Mouse (Mus musculus): ENCODE results near the gene Ick. TPM values are rescaled to one million over a fixed set of nuclear protein-coding genes. Genes with fewer than 3 reads are reported as not detected.

The Ick gene
- total RNA-seq, 2 experiments from 2014 or later = 59.9 to 64.0 TPM

DNA sequence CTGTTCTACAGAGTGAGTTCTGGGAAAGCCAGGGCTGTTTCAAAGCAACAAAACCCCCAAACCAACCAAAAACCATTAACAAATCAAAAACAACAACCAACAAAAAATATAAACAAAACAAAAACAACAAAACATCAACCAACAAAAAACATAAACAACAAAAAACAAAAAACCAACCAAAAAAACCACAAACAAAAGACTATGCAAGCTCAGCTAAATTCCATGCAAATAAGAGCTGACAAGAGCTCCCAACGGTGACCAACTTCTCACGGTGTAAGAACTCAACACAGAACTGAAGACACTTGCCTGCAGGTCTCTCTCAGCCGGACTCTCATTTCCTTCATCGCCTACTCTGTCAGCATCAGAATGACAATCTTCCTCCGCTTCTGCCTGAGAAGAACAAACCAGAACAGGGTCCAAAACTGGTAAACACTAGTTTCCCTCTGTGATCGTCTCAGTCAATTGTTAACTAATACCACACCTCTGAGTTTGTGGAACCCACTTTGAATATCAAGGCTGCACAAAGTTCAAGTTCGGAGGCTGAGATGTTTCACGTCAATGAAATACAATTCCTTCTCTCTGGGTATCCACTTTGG is 4.9 kb upstream of the Ick start:
- no peak for DNase-seq

DNA sequence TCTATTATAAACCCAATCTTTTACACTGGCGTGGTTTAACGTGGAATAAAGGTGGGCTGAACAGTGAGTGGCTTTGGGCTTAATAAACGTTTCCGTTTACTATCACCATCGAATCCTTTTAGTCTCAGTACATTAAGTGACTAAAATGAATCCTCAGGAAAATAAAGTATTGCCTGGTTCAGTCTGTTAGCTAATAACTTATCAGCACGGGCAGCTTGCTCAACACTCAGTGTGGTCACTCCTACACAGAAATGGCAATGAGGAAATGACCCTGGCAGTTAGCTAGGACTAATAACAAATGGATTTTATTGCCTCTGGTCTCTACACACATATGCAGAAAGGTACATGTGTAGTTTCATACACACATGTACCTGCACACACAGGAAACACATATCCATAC is 4.0 kb upstream of the Ick start:
- no peak for DNase-seq
- intact Hi-C loops (cut with DNase I) = no loop called here

More for the DNA sequence above, 4.9 kb upstream of the Ick start:
- intact Hi-C loops (cut with DNase I) = no loop called here

DNA sequence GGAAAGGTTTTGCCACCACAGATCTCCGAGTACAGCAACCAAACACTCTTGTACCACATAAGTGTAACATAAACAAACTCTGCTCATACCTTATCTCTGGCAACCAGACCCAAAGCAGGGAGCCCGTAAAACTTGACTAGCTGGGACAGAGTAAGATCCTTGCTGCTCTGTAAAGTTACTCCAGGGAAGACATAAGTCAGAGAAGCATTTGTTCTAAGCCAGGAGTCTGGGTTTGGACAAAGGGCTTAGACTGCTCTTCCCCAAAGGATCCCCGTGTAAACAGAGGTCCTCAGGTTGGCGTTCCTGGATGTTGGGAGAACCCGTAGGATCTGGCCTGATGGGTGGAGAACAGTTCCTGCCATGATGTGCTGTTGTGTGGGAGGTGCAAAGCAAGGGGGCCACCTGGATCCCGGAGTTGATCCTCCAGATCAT is 3.5 kb upstream of the Ick start:
- intact Hi-C loops (cut with DNase I) = no loop called here
- no peak for DNase-seq

DNA sequence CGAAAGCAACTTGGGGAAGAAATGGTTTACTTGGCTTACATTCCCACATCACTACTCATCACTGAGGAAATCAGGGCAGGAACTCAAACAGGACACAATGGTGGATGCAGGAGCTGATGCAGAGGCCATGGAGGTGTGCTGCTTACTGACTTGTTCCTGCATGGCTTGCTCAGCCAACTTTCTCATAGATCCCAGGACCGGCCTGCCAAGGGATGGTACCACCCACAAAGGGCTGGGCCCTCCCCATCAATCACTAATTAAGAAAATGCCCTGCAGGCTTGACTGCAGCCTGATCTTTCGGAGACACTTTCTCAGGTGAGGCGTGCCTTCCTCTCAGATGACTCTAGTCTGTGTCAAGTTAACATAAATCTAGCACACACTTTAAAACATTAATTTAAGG is 2.2 kb upstream of the Ick start:
- DNase-seq = no peak
- intact Hi-C loops (cut with DNase I) = no loop called here

DNA sequence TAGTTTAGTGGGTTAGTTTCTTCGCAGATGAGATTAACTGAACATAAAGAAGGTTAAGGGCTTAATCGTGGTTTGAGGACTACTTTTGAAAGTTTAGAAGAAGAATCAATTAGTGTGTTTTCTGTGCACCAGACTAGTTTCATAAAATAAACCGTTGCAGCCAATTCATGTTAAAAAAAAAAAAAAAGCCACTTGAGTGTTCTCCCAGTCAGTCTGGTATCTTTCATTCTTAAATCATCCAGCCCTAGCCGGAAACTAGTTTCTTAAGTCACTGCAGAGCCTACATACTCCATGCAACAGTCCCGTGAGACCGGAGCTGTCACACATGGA is 1.4 kb upstream of the Ick start:
- no peak for DNase-seq
- intact Hi-C loops (cut with DNase I) = no loop called here

DNA sequence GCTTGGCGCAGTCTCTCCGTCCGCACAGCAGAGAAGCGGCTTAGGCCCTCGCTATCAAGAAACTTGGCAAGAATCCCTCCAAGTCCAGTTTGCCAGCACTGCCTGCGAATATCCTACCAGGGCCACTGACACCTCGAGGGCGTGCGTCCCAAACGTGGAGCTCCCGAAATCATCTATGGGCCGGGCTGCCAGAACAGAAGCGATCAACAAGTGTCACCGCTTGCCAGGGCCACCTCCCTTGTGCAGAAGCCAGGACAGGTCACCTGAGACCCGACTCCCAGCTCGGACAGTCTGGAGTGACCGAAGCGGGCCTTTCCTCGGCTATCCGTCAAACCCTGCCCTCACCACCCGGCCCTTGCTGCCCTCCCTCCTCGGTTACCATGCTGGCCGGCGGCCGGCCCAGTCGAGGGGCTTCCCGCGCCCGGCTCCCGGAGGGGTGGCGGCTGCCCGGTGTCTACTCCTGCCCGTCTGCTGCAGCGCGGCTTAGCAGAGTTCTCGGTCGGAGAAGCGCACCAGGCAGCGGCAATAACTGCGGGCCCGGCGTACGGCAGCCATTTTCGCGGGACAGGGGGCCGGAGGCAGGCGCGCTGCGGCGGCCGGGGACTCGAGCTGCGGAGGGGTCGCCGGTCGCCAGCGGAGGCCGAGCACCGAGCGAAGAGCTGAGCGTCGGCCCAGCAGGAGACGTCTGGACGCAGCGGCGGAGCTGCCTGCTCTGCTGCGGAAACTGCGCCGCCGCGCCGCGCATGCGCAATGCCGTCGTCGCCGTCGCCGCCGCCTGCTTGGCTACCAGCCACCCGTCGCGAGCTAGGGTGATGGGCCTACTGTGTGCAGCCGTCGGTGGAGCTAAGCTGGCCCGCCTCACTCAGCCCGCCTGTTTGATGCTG is 838 bp upstream of the Ick start:
- intact Hi-C loops (cut with DNase I) = no loop called here
- DNase-seq = peak; percentile 82

DNA sequence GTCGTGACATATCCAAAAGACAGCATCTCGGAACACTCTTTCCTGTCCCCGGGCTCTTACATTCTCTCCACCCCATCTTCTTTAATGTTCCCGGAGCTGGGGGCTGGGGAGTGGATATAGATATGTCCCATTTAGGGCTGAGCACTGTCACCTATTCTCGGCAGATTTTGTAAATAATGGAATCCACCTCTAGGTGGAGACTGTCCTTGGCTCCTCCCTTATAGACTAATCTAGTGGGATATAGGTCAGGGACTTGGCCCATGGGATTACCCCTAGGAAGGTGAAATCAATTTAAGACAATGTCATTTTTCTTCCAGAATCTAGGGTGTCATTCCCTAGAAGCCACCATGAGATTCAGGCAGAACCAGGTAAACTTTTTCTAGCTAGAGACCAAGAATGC is 664 bp downstream of the Ick start:
- no peak for DNase-seq
- intact Hi-C loops (cut with DNase I) = loop anchor here (10.0 kb wide), 1 partner anchor 55 kb away; no protein-coding TSS in a partner anchor

DNA sequence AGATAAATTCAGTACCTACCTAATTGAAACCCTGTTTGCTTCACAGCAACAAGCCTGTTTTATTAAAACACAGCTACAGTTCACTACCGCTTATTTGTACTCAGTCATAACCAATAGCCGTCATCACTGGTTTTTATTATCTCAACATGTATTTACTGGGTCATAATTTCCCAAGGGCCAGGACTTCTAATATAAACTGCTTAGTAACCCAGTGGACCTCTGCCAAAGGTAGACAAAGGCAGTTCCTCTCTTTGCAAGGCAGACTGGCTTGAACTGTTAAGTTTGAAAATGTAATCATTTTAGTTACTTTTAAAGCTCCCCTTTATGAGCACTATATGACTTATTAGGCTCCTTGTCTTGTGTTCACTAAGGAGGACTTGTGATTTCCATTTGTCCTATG is 2.5 kb downstream of the Ick start:
- DNase-seq = no peak
- intact Hi-C loops (cut with DNase I) = loop anchor here (10.0 kb wide), 1 partner anchor 53 kb away; no protein-coding TSS in a partner anchor

DNA sequence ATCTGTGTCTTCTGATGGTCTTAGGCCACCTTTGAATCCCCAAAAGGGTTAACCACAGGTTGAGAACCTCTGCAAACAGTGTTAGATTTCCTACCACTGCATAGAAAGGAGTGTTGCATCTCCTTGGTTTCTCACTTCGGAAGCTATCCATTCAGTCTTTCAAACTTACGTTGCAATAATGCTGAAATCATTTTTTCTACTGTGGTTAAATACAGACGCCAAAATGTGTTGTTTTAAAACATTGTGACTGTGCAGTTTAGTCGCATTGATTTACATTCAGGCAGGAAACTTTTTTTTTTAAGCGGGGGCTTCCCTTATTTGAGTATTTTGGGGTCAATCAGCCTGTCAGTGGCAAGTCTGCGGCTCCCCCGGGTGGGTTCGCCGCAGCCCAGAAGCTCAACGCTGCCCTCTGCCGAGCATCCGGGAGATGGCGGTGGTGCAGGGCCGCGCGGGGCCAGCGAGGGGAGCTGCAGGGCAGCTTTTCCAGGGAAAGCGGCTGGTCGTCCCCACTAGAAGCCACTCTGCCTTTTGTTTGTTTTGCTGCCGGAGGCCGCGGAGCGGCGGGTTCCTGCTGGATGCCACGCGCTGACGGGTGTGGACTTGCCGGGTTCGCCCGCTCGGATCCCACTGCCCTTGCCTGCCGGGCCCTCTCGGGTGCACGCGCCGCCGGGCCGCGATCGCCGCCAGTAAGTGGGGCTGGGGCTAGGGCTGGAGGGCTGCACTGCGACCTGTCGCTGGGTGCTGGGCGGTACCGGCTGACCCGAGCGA is 4.0 kb downstream of the Ick start:
- peak; percentile 95 for DNase-seq
- intact Hi-C loops (cut with DNase I) = loop anchor here (10.0 kb wide), 1 partner anchor 52 kb away; no protein-coding TSS in a partner anchor

DNA sequence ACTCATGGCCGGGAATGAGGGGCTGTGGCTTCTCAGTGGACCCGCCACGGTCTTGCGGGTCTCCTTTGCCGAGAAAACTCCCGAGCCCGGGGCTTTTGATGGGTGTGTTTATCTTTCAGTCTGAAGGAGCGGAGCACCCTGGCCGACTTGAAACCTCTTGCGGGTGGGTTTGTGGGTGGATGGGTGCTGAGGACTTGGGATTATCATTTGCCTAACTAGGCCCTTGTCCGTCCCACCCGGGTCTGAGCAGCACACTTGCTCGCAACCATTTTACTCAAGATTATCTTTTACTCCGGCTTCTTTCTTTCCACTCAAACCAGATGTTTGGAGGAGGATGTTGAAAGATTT is 4.5 kb downstream of the Ick start:
- intact Hi-C loops (cut with DNase I) = loop anchor here (10.0 kb wide), 1 partner anchor 51 kb away; no protein-coding TSS in a partner anchor
- DNase-seq = peak; percentile 43

DNA sequence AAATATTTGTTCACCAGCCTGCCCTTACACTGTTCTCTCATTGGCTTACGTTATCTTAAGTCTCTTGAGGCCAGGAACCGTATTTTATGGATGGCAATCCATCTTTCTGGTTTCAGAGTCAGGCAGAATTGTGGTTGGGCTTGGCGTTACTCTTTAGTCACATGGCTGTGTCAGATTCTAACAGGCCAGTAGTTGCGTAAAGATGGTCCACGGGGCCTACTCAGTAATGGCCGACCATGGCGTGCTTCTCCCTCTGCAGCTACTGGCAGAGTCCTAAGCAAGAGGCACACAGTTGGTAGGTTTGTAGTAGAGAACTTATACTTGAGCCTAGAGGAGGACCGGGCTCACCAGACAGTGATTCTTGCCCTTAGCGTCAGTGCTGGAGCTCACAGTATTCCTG is 6.8 kb downstream of the Ick start:
- intact Hi-C loops (cut with DNase I) = loop anchor here (10.0 kb wide), 1 partner anchor 49 kb away; no protein-coding TSS in a partner anchor
- DNase-seq = no peak

DNA sequence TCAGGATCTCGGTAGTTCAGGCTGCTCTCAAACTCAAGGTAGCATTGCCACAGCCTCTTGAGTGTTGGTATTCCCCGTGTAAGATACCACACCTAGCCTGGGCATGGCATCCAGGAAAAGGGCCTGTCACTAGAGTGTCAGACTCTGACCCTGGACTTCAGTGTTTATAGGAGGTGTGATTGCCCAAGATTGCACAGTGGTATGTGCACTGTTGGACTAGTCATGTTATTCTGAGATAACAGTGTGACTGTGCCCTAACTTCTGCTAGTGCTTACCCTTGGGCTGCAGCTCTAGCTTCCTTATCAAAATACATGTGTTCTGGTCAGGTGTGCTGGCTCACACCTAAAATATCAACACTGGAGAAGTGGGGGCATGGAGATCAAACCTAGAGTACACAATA is 8.7 kb downstream of the Ick start:
- intact Hi-C loops (cut with DNase I) = loop anchor here (10.0 kb wide), 1 partner anchor 47 kb away; no protein-coding TSS in a partner anchor
- DNase-seq = no peak

DNA sequence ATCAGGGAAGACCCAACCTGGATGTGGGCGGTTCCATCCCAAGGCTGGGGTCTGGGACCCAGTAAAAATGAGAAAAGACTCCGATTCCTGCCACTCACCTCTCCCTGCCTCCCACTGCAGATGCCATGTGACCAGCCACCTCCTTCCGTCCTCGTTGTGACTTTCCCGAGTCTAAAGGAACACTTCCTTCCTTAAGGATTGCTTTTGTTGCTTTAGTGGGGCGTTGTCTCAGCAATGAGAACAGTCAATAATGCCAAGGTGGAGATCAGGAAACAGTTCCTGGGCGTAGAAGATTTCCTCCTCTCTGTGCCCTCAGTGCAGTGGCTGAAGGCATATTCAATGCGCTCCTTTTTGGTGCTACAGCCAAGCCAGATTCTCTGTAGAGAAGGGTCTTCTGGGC is 12.4 kb downstream of the Ick start:
- DNase-seq = no peak
- intact Hi-C loops (cut with DNase I) = no loop called here

DNA sequence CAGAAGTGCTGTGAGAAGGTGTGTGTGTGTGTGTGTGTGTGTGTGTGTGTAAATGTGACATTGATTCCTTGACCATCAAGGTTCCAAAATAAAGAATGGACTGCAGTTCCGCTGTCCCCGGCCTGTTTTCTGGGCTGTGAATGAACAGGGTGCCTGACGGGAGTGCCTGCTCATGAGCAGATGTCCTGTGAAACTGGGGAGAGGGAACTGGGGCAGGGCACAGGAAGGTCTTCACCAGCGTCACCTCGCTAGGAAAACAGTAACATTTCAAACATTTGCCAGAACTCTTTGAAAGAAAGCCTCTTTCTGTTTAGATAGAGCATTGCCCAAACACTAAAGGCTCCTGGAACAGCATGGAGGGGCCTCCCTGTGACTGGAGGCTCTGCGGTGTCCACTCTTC is 13.0 kb downstream of the Ick start:
- no peak for DNase-seq
- intact Hi-C loops (cut with DNase I) = no loop called here

DNA sequence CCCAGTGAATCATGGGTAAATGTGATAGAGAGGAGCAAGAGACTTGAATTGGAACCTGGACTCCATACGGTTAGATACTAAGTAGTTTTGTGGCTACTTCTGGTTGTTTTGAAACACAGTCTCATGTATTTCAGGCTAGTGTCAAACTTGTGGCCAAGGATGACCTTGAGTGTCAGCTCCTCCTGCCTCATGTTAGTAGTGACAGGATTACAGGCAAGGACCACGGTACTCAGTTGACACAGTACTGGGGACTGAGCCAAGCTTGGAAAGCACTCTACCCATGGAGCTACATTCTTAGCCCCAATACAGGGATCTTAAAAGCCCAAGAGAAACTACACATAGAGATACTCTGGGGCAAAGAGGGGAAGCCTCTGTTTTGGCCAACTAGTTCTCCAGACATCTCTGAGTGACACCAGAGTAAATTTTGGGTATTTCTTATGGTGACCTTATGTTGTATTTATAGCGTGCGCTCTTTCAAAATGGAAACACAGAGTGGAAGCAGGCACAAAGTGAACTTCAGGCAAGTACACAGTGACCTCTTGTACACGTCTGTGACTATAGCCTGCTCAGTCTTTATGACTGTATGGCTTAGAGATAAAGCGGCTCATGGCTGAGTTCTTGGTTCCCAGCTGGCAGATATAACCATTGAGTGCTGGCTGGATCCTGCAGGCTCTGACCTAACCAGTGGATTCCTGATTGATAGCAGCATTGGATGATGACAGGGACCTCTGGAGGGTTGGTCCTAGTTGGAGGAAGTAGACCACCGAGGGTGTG is 14.1 kb downstream of the Ick start:
- intact Hi-C loops (cut with DNase I) = no loop called here
- no peak for DNase-seq

DNA sequence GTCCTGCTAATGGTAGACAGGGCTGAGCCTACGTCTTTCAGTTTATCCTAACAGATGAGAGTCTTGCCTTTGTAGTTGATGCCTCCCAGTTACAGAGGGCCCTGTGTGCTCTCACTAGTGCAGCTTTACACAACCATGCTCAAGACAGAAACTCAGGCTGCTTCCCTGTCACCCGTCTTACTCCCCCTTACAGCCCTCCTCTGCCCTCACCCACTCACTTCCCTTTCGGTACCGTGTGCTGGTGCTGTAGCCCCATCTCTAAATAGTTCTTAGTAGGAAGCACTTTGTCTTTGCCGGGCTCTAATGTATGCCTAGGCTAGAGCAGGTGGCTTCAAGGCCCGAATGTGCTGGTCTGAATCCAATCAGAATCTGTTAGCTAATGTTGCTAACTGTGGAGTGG is 15.3 kb downstream of the Ick start:
- intact Hi-C loops (cut with DNase I) = no loop called here
- DNase-seq = no peak

DNA sequence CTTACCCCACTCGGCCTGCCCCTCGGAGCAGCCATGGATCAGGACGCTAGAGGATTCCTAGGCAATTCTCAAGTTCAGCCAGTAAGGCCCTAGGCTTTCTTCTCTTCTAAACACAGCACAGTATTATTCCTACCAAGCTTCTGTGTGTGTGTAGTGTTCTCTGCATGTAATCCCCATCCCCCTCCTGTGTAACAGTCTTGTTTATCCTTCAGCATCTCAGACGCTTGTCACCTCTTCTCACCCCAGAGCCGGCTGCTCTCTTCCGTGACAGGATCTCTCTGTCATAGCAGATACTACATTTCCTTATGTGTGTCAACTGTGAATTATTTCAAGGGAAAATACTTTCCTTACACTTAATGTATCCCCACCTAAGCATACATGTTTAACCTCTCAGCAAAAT is 17.0 kb downstream of the Ick start:
- no peak for DNase-seq
- intact Hi-C loops (cut with DNase I) = no loop called here

DNA sequence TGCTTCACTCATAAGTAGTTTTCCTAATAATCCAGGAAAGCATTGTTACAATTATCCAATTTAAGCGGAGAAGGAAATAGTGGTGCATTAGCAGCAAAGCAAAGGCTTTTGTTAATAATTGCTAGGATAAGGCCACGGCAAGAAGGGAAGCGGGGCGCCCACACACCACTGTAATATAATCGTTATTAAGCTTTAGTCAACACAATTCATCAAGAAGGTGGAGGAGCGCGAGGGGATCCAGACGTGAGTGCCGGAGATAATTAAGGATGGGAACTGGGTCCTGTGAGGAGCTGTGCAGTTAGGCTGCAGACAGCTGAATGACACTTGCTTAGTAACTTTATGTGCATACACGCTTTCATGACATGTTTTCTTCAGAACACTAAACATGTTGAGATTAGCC is 17.7 kb downstream of the Ick start:
- DNase-seq = no peak
- intact Hi-C loops (cut with DNase I) = no loop called here

DNA sequence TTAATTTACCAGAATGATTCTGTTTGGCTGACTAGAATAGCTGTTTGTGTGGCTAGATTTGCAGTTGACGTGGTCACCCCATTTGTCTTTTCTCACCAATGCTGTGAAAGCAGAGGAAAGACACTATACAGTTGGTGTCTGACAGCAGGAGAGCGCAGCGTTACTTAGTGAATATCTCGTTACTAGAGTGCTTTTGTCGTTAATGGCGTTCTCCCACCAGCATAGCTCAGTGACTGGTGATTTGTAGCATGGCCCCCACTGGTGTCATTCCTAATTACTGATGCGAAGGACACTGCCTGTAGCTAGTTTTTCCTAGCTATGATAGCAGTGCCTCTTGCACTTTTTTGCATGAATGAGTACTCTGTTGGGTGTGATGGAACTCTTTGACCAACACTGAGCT is 26.7 kb downstream of the Ick start:
- no peak for DNase-seq
- intact Hi-C loops (cut with DNase I) = no loop called here

DNA sequence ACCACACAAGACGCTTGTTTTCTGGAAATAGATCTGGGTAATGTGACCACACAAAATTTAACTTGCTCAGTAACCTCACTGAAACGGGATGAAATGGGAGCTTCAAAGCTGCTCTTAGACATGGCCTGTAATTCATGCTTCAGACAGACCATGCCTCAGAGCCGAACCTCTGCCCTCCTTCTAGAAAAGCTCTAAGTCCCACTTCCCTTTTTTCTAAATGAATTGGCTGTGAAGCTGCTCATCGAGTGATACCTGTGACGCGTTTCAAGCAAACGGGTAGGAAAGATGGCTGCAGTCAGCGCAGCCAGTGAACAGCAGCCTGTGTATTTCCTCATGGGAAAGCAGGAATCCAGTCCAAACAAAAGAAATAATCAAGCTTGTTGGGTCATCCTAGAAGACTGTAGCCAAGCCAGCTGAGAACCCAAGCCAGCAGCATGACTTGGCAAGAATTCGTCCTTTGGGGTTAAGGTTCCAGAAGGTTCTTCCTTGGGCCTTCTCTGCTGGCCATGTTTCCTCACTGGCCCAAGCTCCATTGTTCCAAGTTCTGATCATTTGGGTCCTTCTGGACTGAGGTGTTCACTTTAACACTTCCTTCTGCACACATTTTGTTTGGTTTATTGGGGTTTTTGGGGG is 29.2 kb downstream of the Ick start:
- intact Hi-C loops (cut with DNase I) = no loop called here
- DNase-seq = no peak
